Mouse (Mus musculus): ENCODE data around the gene Kcnq2. TPM values are rescaled to one million over a fixed set of nuclear protein-coding genes. Genes with fewer than 3 reads are reported as not detected.
A peak's percentile ranks its signal among the peaks of the same experiment; 100 is the strongest.

Kcnq2 gene
- polyA plus RNA-seq, 1 experiment from 2014 or later, result 28.1 TPM

DNA sequence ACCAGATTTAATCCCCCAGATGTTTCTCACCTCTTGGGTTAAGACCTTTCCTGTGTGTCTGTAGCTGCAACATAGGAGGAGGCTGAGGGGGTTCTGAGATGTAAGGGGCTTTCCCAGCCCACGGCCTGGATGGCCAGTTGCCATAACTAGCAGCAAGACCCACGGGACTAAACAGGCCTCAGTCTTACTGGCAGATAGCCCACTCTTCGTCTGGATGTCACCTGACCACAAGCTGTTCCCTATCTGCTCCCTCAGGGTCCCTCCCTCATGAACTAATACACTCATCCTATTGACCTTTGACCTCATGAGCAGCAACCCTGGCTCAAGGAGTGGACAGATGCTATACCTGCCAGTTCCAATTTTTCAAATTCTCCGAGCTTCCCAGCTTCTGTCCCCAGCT is 51.2 kb downstream of the Kcnq2 start:
- H3K36me3 ChIP-seq (ENCODE audit: poor library complexity, severe bottlenecking), result peaks cover 55% of the 10 kb centered on the region
- no peaks in the 10 kb centered on the region for H3K4me1 ChIP-seq
- ATAC-seq, result no peak
- H3K9me3 ChIP-seq (replicated peaks), result no peaks in the 10 kb centered on the region
- WGBS, result 70% methylated on average over 4 of the region's 4 CpGs
- no peak overlapping the region for H3K9ac ChIP-seq
- H3K27ac ChIP-seq, result no peak overlapping the region
- no peak overlapping the region for H3K4me3 ChIP-seq
- H3K4me2 ChIP-seq, result no peak overlapping the region
- H3K27me3 ChIP-seq, result no peaks in the 10 kb centered on the region

GRCm38 (mm10) chr2:181080886-181081285 is 54.2 kb downstream of the Kcnq2 start:
- Histone ChIP-seq H3K4me1 (no peaks in the 10 kb centered on the region), H3K36me3 (ENCODE audit: poor library complexity, severe bottlenecking) (peaks cover 33% of the 10 kb centered on the region), H3K9me3 (replicated peaks) (no peaks in the 10 kb centered on the region), H3K4me3 (no peak overlapping the region), H3K9ac (no peak overlapping the region), H3K27me3 (no peaks in the 10 kb centered on the region), H3K4me2 (no peak overlapping the region), H3K27ac (no peak overlapping the region)
- no peak for ATAC-seq
- 67% methylated on average over 5 of the region's 5 CpGs for WGBS

GRCm38 (mm10) chr2:181079518-181079917 is 55.6 kb downstream of the Kcnq2 start:
- Histone ChIP-seq H3K36me3 (ENCODE audit: poor library complexity, severe bottlenecking) (peaks cover 32% of the 10 kb centered on the region), H3K9ac (no peak overlapping the region), H3K27me3 (no peaks in the 10 kb centered on the region), H3K4me1 (no peaks in the 10 kb centered on the region), H3K27ac (no peak overlapping the region), H3K4me3 (no peak overlapping the region), H3K9me3 (replicated peaks) (no peaks in the 10 kb centered on the region), H3K4me2 (no peak overlapping the region)
- no peak for ATAC-seq
- 82% methylated on average over 2 of the region's 2 CpGs for WGBS

DNA sequence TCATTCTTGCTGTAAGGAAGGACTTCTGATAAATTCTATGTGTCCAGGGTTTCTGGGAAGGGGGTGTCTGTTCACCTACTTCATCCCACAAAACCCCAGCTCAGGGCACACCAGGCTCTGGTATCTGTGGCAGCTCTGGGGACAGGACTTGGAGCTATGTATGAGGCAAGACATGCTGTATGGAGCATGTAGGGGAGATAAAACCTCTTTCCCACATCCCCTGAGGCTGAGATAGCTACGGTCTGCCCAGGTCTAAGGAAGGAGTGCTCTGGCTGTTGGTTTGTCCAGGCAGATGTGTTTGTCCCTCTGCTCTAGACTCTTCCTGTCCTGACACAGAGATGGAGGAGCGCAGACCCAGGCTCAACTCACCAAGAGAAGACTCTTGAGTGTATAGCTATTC is 56.2 kb downstream of the Kcnq2 start:
- Histone ChIP-seq H3K4me1 (no peaks in the 10 kb centered on the region), H3K9me3 (replicated peaks) (no peaks in the 10 kb centered on the region), H3K27me3 (no peaks in the 10 kb centered on the region), H3K9ac (no peak overlapping the region), H3K4me3 (no peak overlapping the region), H3K36me3 (ENCODE audit: poor library complexity, severe bottlenecking) (peaks cover 32% of the 10 kb centered on the region), H3K4me2 (no peak overlapping the region), H3K27ac (no peak overlapping the region)
- ATAC-seq, result no peak
- 92% methylated on average over 2 of the region's 2 CpGs for WGBS

DNA sequence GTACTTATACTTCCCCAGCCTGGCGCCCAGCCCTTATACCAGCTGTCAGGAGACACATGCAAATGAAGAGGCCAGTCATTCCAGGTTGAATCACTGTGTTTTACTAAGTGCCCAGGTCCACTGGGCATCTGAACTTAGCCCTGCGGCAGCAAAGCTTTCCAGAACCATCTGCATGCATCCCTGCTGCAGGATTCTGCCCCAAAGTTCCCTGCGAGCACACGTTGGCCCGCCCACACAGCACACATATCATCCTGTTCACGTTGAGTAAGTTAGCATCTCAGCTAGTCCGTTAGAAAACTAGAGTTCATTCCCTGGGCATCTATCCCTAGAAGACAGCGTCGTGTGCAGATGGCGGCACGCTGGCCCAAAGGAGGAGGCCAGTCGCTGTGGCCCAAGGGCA is 59.6 kb downstream of the Kcnq2 start:
- peaks cover 7% of the 10 kb centered on the region for H3K36me3 ChIP-seq (ENCODE audit: poor library complexity, severe bottlenecking)
- no peak overlapping the region for H3K9ac ChIP-seq
- no peak overlapping the region for H3K4me2 ChIP-seq
- no peak for ATAC-seq
- WGBS, result 87% methylated on average over 12 of the region's 12 CpGs
- H3K27ac ChIP-seq, result no peak overlapping the region
- H3K4me3 ChIP-seq, result no peak overlapping the region
- H3K9me3 ChIP-seq (replicated peaks), result no peaks in the 10 kb centered on the region
- H3K4me1 ChIP-seq, result no peaks in the 10 kb centered on the region
- no peaks in the 10 kb centered on the region for H3K27me3 ChIP-seq

DNA sequence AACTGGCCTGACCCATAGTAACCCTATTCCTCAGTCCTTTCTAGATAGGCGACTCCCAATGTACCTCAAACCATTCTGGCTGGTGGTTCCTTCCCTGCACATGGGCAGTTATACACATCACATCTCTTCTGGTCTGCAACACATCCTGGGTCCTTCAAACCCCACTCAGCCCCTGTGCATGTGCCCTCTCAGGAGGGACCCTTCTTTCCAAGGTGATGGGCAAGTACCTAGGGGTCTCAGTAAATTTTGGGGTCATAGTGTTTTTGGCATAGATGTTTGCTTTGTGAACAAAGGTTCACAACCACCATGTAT is 62.7 kb downstream of the Kcnq2 start:
- H3K36me3 ChIP-seq (ENCODE audit: poor library complexity, severe bottlenecking), result no peaks in the 10 kb centered on the region
- 4% methylated on average over 1 of the region's 1 CpGs for WGBS
- no peak overlapping the region for H3K9ac ChIP-seq
- H3K4me1 ChIP-seq, result no peaks in the 10 kb centered on the region
- H3K4me2 ChIP-seq, result no peak overlapping the region
- ATAC-seq, result no peak
- no peaks in the 10 kb centered on the region for H3K9me3 ChIP-seq (replicated peaks)
- H3K4me3 ChIP-seq, result no peak overlapping the region
- no peaks in the 10 kb centered on the region for H3K27me3 ChIP-seq
- H3K27ac ChIP-seq, result no peak overlapping the region

GRCm38 (mm10) chr2:181071706-181072402 is 63.2 kb downstream of the Kcnq2 start:
- Histone ChIP-seq H3K36me3 (ENCODE audit: poor library complexity, severe bottlenecking) (no peaks in the 10 kb centered on the region), H3K27ac (no peak overlapping the region), H3K9me3 (replicated peaks) (no peaks in the 10 kb centered on the region), H3K4me3 (no peak overlapping the region), H3K27me3 (no peaks in the 10 kb centered on the region), H3K9ac (no peak overlapping the region), H3K4me1 (no peaks in the 10 kb centered on the region), H3K4me2 (no peak overlapping the region)
- whole genome bisulfite sequencing, result 59% methylated on average over 7 of the region's 7 CpGs
- peak; percentile 75 for ATAC-seq

DNA sequence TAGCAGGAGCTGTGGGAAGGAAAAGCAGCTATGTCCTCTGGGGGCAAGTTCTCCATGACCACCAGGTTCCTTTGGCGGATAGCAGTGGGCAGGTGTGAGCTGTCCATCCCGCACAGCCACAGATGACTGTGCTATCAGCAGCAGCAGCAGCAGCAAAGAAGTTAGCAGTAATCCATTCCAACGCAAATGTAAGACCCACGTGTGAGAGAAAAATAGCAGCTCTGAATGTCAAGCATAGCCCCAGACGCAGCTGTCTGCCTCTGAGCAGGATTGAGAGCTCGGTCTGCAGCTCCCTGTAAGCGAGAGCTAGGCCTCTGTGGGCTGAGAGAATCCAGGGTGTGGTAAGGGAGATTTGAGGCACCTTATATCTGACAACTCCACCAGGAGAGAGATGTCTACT is 65.0 kb downstream of the Kcnq2 start:
- no peak overlapping the region for H3K4me2 ChIP-seq
- 65% methylated on average over 7 of the region's 7 CpGs for WGBS
- H3K4me1 ChIP-seq, result no peaks in the 10 kb centered on the region
- H3K4me3 ChIP-seq, result no peak overlapping the region
- H3K9me3 ChIP-seq (replicated peaks), result no peaks in the 10 kb centered on the region
- ATAC-seq, result no peak
- H3K27me3 ChIP-seq, result no peaks in the 10 kb centered on the region
- H3K36me3 ChIP-seq (ENCODE audit: poor library complexity, severe bottlenecking), result no peaks in the 10 kb centered on the region
- H3K9ac ChIP-seq, result no peak overlapping the region
- H3K27ac ChIP-seq, result no peak overlapping the region

DNA sequence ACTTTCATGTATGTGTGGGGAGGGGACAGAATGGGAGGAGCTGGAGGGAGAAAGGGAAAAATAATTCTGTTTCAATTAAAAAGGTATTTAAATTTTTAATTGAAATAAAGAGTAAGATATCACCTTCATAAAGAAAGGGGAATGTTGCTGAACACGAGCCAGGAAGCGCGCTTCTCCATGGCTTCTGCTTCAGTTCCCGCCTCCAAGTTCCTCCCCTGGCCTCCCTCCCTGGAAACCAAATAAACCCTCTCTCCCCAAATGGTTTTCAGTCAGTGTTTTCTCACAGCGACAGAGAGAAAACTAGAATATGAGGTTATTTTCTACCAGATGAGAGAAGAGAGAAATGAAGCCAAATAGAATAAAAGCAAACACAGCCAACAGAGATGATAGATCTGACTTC is 66.6 kb downstream of the Kcnq2 start:
- ATAC-seq, result no peak
- H3K9me3 ChIP-seq (replicated peaks), result no peaks in the 10 kb centered on the region
- H3K4me3 ChIP-seq, result no peak overlapping the region
- no peaks in the 10 kb centered on the region for H3K36me3 ChIP-seq (ENCODE audit: poor library complexity, severe bottlenecking)
- no peak overlapping the region for H3K9ac ChIP-seq
- H3K27me3 ChIP-seq, result no peaks in the 10 kb centered on the region
- H3K4me1 ChIP-seq, result no peaks in the 10 kb centered on the region
- H3K27ac ChIP-seq, result no peak overlapping the region
- WGBS, result 79% methylated on average over 5 of the region's 5 CpGs
- no peak overlapping the region for H3K4me2 ChIP-seq

- Histone ChIP-seq H3K9me3 (replicated peaks) (no peaks in the 10 kb centered on the region), H3K27ac (no peak overlapping the region), H3K36me3 (ENCODE audit: poor library complexity, severe bottlenecking) (no peaks in the 10 kb centered on the region), H3K4me1 (no peaks in the 10 kb centered on the region), H3K4me3 (no peak overlapping the region), H3K27me3 (peaks cover 6% of the 10 kb centered on the region), H3K4me2 (no peak overlapping the region), H3K9ac (no peak overlapping the region)
- WGBS, result 72% methylated on average over 4 of the region's 4 CpGs
- no peak for ATAC-seq
Observed at GRCm38 (mm10) chr2:181065827-181066226, 69.3 kb downstream of the Kcnq2 start.

DNA sequence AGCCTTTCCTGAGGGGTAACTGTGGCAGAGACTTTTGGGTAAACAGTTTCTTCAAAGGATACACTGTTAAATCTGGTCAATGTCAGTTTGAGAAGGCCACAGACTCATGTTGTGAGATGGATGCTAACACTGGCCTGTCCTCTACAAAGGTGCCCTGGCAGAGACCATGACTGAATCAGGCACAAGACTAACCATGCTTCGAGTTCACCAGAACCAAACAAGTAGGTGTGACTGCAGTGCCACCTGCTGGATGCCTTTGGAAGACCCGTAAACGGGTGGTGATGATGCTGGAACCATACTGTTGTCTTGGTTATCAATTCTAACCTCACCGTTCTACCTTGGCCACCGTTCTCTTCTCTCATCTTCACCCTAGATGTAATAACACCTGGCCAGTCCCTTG is 75.0 kb downstream of the Kcnq2 start:
- 19% methylated on average over 5 of the region's 5 CpGs for WGBS
- H3K4me2 ChIP-seq, result no peak overlapping the region
- H3K4me1 ChIP-seq, result peaks cover 18% of the 10 kb centered on the region
- no peak overlapping the region for H3K9ac ChIP-seq
- H3K4me3 ChIP-seq, result no peak overlapping the region
- H3K36me3 ChIP-seq (ENCODE audit: poor library complexity, severe bottlenecking), result no peaks in the 10 kb centered on the region
- ATAC-seq, result peak; percentile 78; the same call in 1 of the 2 replicates
- H3K27ac ChIP-seq, result no peak overlapping the region
- H3K27me3 ChIP-seq, result peaks cover 11% of the 10 kb centered on the region
- no peaks in the 10 kb centered on the region for H3K9me3 ChIP-seq (replicated peaks)

DNA sequence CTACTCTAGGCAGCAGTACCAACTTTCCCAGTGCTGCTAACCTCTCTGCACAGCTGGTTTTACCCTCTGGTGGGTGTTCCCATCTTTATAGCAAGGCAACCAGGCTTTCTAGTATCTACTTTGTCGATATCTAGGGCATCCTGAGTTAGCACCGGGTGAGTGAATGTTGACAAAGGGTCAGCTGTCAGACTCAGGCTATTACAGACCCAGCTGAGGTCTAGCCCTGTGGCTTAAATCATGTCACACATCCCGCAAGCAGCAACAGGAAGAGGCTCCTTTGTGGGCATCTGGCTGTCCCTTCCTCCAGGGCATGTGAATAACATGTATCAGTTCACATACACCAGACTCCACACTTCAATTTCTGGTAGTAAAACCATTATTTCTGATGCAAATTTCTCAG is 76.9 kb downstream of the Kcnq2 start:
- Histone ChIP-seq H3K9ac (no peak overlapping the region), H3K27ac (no peak overlapping the region), H3K9me3 (replicated peaks) (no peaks in the 10 kb centered on the region), H3K4me1 (peaks cover 18% of the 10 kb centered on the region), H3K36me3 (ENCODE audit: poor library complexity, severe bottlenecking) (no peaks in the 10 kb centered on the region), H3K4me2 (no peak overlapping the region), H3K4me3 (no peak overlapping the region), H3K27me3 (peaks cover 11% of the 10 kb centered on the region)
- no peak for ATAC-seq
- WGBS, result 74% methylated on average over 3 of the region's 3 CpGs

GRCm38 (mm10) chr2:181057341-181057740 is 77.8 kb downstream of the Kcnq2 start:
- Histone ChIP-seq H3K9ac (no peak overlapping the region), H3K9me3 (replicated peaks) (no peaks in the 10 kb centered on the region), H3K4me2 (no peak overlapping the region), H3K27me3 (peaks cover 11% of the 10 kb centered on the region), H3K4me1 (peaks cover 18% of the 10 kb centered on the region), H3K4me3 (no peak overlapping the region), H3K27ac (no peak overlapping the region), H3K36me3 (ENCODE audit: poor library complexity, severe bottlenecking) (no peaks in the 10 kb centered on the region)
- no peak for ATAC-seq
- 54% methylated on average over 8 of the region's 8 CpGs for WGBS

Measured in forebrain, embryonic 13.5 days (tissue).